Mouse (Mus musculus): ENCODE data around the gene Selenon. TPM values are rescaled to one million over a fixed set of nuclear protein-coding genes. Genes with fewer than 3 reads are reported as not detected.
"Not testable (repeated sequence)": the region's sequence is repeated elsewhere in the genome, so short reads cannot be mapped to it uniquely, and the experiment has no call there.

The Selenon gene
- total RNA-seq, 2 experiments from 2014 or later: 18.6 to 20.9 TPM

- no peak for DNase-seq (ENCODE audit: low spot score in 2 of 2)
- intact Hi-C loops (cut with DNase I): no loop called here
Measured at GRCm38 (mm10) chr4:134494780-134495545, 57.0 kb downstream of the Selenon start.

- intact Hi-C loops (cut with DNase I); DNase-seq (ENCODE audit: low spot score in 2 of 2): not testable (repeated sequence)
Measured at GRCm38 (mm10) chr4:134494161-134494560, 57.8 kb downstream of the Selenon start.

GRCm38 (mm10) chr4:134491716-134492115 lies 60.2 kb downstream of the Selenon start:
- DNase-seq (ENCODE audit: low spot score in 2 of 2): no peak
- intact Hi-C loops (cut with DNase I): no loop called here

GRCm38 (mm10) chr4:134489986-134490665 lies 61.8 kb downstream of the Selenon start:
- DNase-seq (ENCODE audit: low spot score in 2 of 2): no peak
- intact Hi-C loops (cut with DNase I): loop anchor here (10.0 kb wide), 2 partner anchors 205 to 235 kb away; partner anchors contain the start of genes Grrp1 and Pdik1l

- no peak for DNase-seq (ENCODE audit: low spot score in 2 of 2)
- intact Hi-C loops (cut with DNase I): loop anchor here (10.0 kb wide), 2 partner anchors 203 to 233 kb away; partner anchors contain the start of genes Grrp1 and Pdik1l
Measured at GRCm38 (mm10) chr4:134488211-134488610, 63.8 kb downstream of the Selenon start.

Small RNA genes lying within 50 kb of the gene (microRNA-seq; reads per million reads assigned to microRNA genes)
- 0 reads per million in 2 experiments for gene Mir6403

Other genes starting within 250 kb of the Selenon start
- gene Trim63, start 237.0 kb downstream of the Selenon start, total RNA-seq (2021): under 1 TPM; 0.32 to 0.39 TPM
- not detected for gene Slc30a2, start 209.0 kb downstream of the Selenon start, total RNA-seq (2021)
- 10 to 100 TPM; 49.2 to 52.5 TPM for gene Extl1, start 168.3 kb downstream of the Selenon start, total RNA-seq (2021)
- gene Pafah2, start 155.8 kb downstream of the Selenon start, total RNA-seq (2021): 1 to 10 TPM; 5.3 to 9.1 TPM
- gene Stmn1, start 83.8 kb downstream of the Selenon start, total RNA-seq (2021): 1,000 to 10,000 TPM in 1 of 2 experiments, 100 to 1,000 TPM in 1; 940 to 1,084 TPM
- 10 to 100 TPM; 61.2 to 63.3 TPM for gene Paqr7, start 55.5 kb downstream of the Selenon start, total RNA-seq (2021)
- under 1 TPM; 0.37 to 0.60 TPM for gene Aunip, start 41.2 kb downstream of the Selenon start, total RNA-seq (2021)
- 10 to 100 TPM; 60.2 to 60.7 TPM for gene Mtfr1l, start 16.8 kb downstream of the Selenon start, total RNA-seq (2021)
- gene Man1c1, start 152.1 kb upstream of the Selenon start, total RNA-seq (2021): 10 to 100 TPM; 42.3 to 42.7 TPM
- 1 to 10 TPM; 2.7 TPM for gene Ldlrap1, start 215.9 kb upstream of the Selenon start, total RNA-seq (2021)

All from left cerebral cortex, postnatal 25 days (tissue).